Mouse (Mus musculus) kidney, embryonic 14.5 days (tissue): ENCODE results near the gene Brd9. TPM values are rescaled to one million over a fixed set of nuclear protein-coding genes. Genes with fewer than 3 reads are reported as not detected.

Source experiments
- ATAC-seq: fragments of 200-750 bp; cut with Nextera tagmentation; 2 replicates; pipeline ENCODE4 v1.8.0; 2017; ENCODE audit warnings: moderate number of reproducible peaks, mild to moderate bottlenecking, moderate TSS enrichment, moderate library complexity; ENCODE audit not compliant: low FRiP score, low TSS enrichment
- H3K27ac ChIP-seq: fragments of 300-500 bp; sonication (generic); 2 replicates; pipeline ENCODE4 v1.5.1; 2014; ENCODE audit warnings: low read depth, mild to moderate bottlenecking, low read length, moderate library complexity, mixed read lengths
- H3K27me3 ChIP-seq: fragments of 300-500 bp; sonication (generic); 2 replicates; pipeline ENCODE4 v1.6.1; 2014; ENCODE audit warnings: mild to moderate bottlenecking, low read length; ENCODE audit not compliant: control insufficient read depth, insufficient read depth
- H3K36me3 ChIP-seq: fragments of 300-500 bp; sonication (generic); 2 replicates; pipeline ENCODE4 v1.6.1; 2014; ENCODE audit warnings: low read length, mixed read lengths; ENCODE audit not compliant: control insufficient read depth, insufficient read depth
- H3K4me1 ChIP-seq: fragments of 300-500 bp; sonication (generic); 2 replicates; pipeline ENCODE4 v1.6.1; 2014; ENCODE audit warnings: low read length, mixed read lengths; ENCODE audit not compliant: control insufficient read depth, insufficient read depth
- H3K4me2 ChIP-seq: fragments of 300-500 bp; sonication (generic); replicated peaks from 2 replicates; pipeline ENCODE4 v1.6.1; 2014; ENCODE audit warnings: low read depth, mild to moderate bottlenecking, low read length
- H3K4me3 ChIP-seq: fragments of 300-500 bp; sonication (generic); 2 replicates; pipeline ENCODE4 v1.5.1; 2014; ENCODE audit warnings: mild to moderate bottlenecking, low read length
- H3K9ac ChIP-seq: fragments of 300-500 bp; sonication (generic); 2 replicates; pipeline ENCODE4 v1.6.1; 2014; ENCODE audit warnings: low read depth, mild to moderate bottlenecking, low read length, moderate library complexity
- H3K9me3 ChIP-seq: fragments of 300-500 bp; sonication (generic); 2 replicates; pipeline ENCODE4 v1.6.1; 2016; ENCODE audit warnings: low read length; ENCODE audit not compliant: control insufficient read depth
- WGBS: fragments of 180-500 bp; shearing (Covaris S2); extraction: QIAGEN DNeasy Blood & Tissue Kit; methylation state at CpG from one replicate; pipeline ENCODE4 v1.1.7; 2014; 5-methylcytosine and 5-hydroxymethylcytosine counted together
- polyA plus RNA-seq: library from polyadenylated mRNA; unstranded; fragments of >200 nt; fragmentation: Nextera tagmentation; extraction: Ambion mirVana; gene quantifications from 2 replicates; pipeline ENCODE4 v1.2.1, GENCODE M21; 2014

Brd9 gene
- 41.9 and 47.7 TPM in 2 replicates for polyA plus RNA-seq

- Histone ChIP-seq H3K36me3 (peaks cover 47% of the 10 kb centered on the region), H3K4me1 (peaks cover 4% of the 10 kb centered on the region; the same call in 1 of the 2 replicates), H3K27me3 (no peaks in the 10 kb centered on the region), H3K27ac (peak within 1 kb of the TSS; percentile 88), H3K9me3 (no peaks in the 10 kb centered on the region), H3K4me2 (peak within 1 kb of the TSS; percentile 62), H3K4me3 (peak within 1 kb of the TSS; percentile 80), H3K9ac (peak within 1 kb of the TSS; percentile 82)
- WGBS, result under 1% methylated on average over 82 of the region's 82 CpGs
- ATAC-seq, result peak; percentile 95
These were observed at the start of gene Brd9, which contains the start of gene Trip13 for GRCm38 (mm10) chr13:73937321-73938176. TSS of gene Brd9 (plus strand) at chr13:73937811. TSS of gene Trip13 (minus strand) at chr13:73937784.

GRCm38 (mm10) chr13:73892493-73893178 lies 45.0 kb upstream of the Brd9 start:
- peak overlapping the region; percentile 24; the same call in 1 of the 2 replicates for H3K27ac ChIP-seq
- H3K4me2 ChIP-seq, result no peak overlapping the region
- no peaks in the 10 kb centered on the region for H3K36me3 ChIP-seq
- H3K4me3 ChIP-seq, result no peak overlapping the region
- 0 out of 2 replicates have a peak, but pooled peaks cover 5% of the 10 kb centered on the region for H3K4me1 ChIP-seq
- ATAC-seq, result peak; percentile 69; the same call in 1 of the 2 replicates
- no peak overlapping the region for H3K9ac ChIP-seq
- no peaks in the 10 kb centered on the region for H3K9me3 ChIP-seq
- H3K27me3 ChIP-seq, result no peaks in the 10 kb centered on the region
- WGBS, result 51% methylated on average over 6 of the region's 6 CpGs

- H3K27ac ChIP-seq, result no peak overlapping the region
- H3K9ac ChIP-seq, result no peak overlapping the region
- no peaks in the 10 kb centered on the region for H3K9me3 ChIP-seq
- no peak for ATAC-seq
- no peaks in the 10 kb centered on the region for H3K27me3 ChIP-seq
- 71% methylated on average over 3 of the region's 3 CpGs for WGBS
- H3K36me3 ChIP-seq, result no peaks in the 10 kb centered on the region
- H3K4me1 ChIP-seq, result no peaks in the 10 kb centered on the region
- no peak overlapping the region for H3K4me3 ChIP-seq
- no peak overlapping the region for H3K4me2 ChIP-seq
These were observed 40.0 kb upstream of the Brd9 start for GRCm38 (mm10) chr13:73897561-73897960.

GRCm38 (mm10) chr13:73907136-73907535 lies 30.5 kb upstream of the Brd9 start:
- Histone ChIP-seq H3K9me3 (no peaks in the 10 kb centered on the region), H3K27me3 (no peaks in the 10 kb centered on the region), H3K9ac (no peak overlapping the region), H3K36me3 (peaks cover 9% of the 10 kb centered on the region; the same call in 1 of the 2 replicates), H3K4me2 (no peak overlapping the region), H3K4me1 (no peaks in the 10 kb centered on the region), H3K4me3 (no peak overlapping the region), H3K27ac (no peak overlapping the region)
- ATAC-seq, result no peak
- 87% methylated on average over 5 of the region's 5 CpGs for WGBS

GRCm38 (mm10) chr13:73907683-73908412 lies 29.8 kb upstream of the Brd9 start:
- H3K4me1 ChIP-seq, result no peaks in the 10 kb centered on the region
- peak; percentile 73 for ATAC-seq
- H3K4me2 ChIP-seq, result no peak overlapping the region
- no peak overlapping the region for H3K9ac ChIP-seq
- H3K9me3 ChIP-seq, result no peaks in the 10 kb centered on the region
- WGBS, result 68% methylated on average over 2 of the region's 2 CpGs
- H3K27ac ChIP-seq, result no peak overlapping the region
- H3K36me3 ChIP-seq, result peaks cover 14% of the 10 kb centered on the region; the same call in 1 of the 2 replicates
- H3K27me3 ChIP-seq, result no peaks in the 10 kb centered on the region
- no peak overlapping the region for H3K4me3 ChIP-seq

- Histone ChIP-seq H3K27me3 (no peaks in the 10 kb centered on the region), H3K4me3 (no peak overlapping the region), H3K9me3 (no peaks in the 10 kb centered on the region), H3K9ac (no peak overlapping the region), H3K4me1 (no peaks in the 10 kb centered on the region), H3K27ac (no peak overlapping the region), H3K4me2 (no peak overlapping the region), H3K36me3 (peaks cover 61% of the 10 kb centered on the region)
- WGBS, result 90% methylated on average over 4 of the region's 4 CpGs
- no peak for ATAC-seq
These were observed 24.5 kb upstream of the Brd9 start for GRCm38 (mm10) chr13:73913066-73913465.

GRCm38 (mm10) chr13:73932201-73932600 lies 5.4 kb upstream of the Brd9 start:
- Histone ChIP-seq H3K27ac (no peak overlapping the region), H3K9me3 (no peaks in the 10 kb centered on the region), H3K27me3 (no peaks in the 10 kb centered on the region), H3K36me3 (peaks cover 64% of the 10 kb centered on the region), H3K4me2 (no peak overlapping the region), H3K4me3 (no peak overlapping the region), H3K4me1 (no peaks in the 10 kb centered on the region), H3K9ac (no peak overlapping the region)
- 94% methylated on average over 10 of the region's 10 CpGs for WGBS
- no peak for ATAC-seq

GRCm38 (mm10) chr13:73936938-73937320 lies 682 bp upstream of the Brd9 start:
- peak overlapping the region; percentile 62 for H3K4me2 ChIP-seq
- H3K4me3 ChIP-seq, result peak overlapping the region; percentile 80
- peak overlapping the region; percentile 82 for H3K9ac ChIP-seq
- 11% methylated on average over 5 of the region's 5 CpGs for WGBS
- peak; percentile 55 for ATAC-seq
- H3K9me3 ChIP-seq, result no peaks in the 10 kb centered on the region
- peaks cover 47% of the 10 kb centered on the region for H3K36me3 ChIP-seq
- H3K4me1 ChIP-seq, result peaks cover 4% of the 10 kb centered on the region; the same call in 1 of the 2 replicates
- no peak overlapping the region for H3K27ac ChIP-seq
- H3K27me3 ChIP-seq, result no peaks in the 10 kb centered on the region
